Mouse (Mus musculus) testis, postnatal 14 days (tissue): ENCODE results near the gene Plin1.
A peak's percentile ranks its signal among the peaks of the same experiment; 100 is the strongest.

Source experiments
- DNase-seq: peaks from one replicate; pipeline ENCODE4 v3.0.0; 2021; ENCODE audit warnings: low spot score

Gene Plin1

GRCm38 (mm10) chr7:79736511-79736910 is 3.8 kb upstream of the Plin1 start:
- DNase-seq: no peak

DNA sequence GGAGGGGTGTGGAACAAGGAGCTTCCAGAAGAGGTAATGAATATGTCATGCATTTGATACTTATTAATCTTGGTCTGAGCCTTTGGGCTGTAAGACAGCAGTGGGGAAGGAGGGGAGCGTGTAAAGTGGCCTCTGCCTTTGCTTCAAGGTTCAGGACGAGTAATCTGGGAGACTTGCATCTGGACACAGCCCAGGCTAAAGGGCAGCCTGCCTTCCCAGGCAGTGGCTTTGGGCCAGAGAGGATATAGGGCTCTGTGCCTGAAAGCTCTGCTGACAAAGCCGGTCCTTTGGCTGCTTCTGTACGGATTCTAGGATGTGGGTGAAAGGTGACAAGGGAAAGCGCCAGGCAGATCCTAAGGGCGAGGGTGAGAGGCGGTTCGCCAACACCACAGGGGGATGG is 1.9 kb upstream of the Plin1 start:
- DNase-seq: peak; percentile 60

GRCm38 (mm10) chr7:79731438-79731837 is 1.3 kb downstream of the Plin1 start:
- DNase-seq: no peak

DNA sequence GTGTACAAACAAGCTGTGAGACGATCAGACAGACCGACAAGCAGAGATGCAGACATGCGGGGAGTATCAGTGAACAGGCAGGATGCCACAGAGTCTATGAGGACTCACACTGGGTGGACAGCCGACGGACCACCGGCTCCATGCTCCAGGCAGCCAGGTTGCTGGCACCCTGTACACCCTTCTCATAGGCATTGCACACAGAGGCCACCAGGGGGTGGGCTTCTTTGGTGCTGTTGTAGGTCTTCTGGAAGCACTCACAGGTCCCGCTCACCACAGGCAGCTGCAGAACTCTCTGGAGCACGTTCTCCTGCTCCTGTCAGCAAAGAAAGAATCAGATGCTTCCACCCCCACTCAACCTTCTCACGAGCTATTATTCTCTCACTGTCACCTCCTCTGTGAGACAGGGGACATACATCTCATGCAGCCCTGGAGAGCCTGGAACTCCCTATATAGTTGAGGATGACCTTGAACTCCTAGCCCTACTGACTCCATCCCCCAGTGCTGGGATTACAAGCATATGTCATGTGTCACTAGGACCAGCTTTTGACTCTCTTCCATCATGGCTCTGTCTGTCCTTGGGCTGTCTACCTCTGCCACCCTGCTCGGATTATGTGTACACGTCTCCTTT is 2.8 kb downstream of the Plin1 start:
- no peak for DNase-seq

DNA sequence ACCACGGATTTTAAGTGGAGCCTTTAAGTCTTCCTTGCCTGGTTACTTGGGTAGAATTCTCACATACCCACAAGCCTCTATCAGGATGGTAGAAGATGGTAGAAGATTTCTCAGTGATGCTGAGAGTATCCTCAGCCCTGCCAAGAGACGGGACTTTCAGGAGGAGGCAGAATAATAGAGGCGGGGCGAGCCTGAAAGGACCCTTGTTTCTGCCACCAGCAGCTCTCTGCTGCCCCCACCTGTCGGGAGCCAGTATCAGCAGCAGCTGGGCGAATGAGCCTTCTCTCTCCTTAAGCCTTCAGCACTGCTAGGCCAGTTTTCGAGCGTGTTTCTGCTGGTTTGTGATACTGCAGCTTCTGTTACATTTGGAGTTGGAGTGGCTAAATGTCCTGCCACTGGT is 3.5 kb downstream of the Plin1 start:
- DNase-seq: peak; percentile 58

DNA sequence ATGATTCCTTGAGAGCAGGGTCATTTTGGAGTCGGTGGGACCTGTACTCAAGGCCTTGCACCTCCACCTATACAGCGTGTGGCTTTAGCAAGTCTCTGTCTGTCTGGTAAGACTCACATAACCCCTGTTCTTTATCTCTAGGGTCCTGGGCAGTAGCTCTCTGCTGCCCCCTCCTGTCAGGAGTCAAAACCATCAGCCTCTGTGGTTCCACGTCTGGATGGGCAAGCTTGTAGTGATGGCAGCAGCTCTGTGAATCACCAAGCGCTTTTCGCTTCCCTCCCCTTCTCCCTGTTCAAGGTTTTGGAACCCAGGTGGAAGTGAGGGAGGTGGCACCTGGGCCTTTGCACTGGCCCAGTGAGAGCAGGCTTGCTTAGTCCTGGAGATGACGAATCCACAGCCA is 4.5 kb downstream of the Plin1 start:
- DNase-seq: no peak

DNA sequence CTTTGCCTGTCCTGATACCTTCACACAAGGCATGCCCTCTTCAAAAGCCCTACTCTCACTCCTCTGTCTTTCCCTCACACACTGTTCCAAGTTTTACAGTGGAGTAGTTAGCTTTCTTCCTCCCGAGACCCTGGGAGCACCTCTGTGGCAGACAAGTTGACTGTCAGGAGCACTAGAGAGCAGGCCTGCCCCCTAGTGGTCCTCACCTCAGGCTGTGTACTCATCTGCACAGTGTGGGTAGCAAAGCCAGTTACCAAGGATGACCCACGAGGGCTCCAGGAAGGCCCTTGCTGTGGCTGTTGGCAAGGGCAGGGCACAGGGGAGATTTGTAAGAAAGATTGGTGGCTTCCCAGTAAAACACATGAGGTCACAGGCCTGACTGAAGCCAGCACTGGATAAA is 5.6 kb downstream of the Plin1 start:
- no peak for DNase-seq

GRCm38 (mm10) chr7:79721386-79721977 is 11.2 kb downstream of the Plin1 start:
- DNase-seq: peak; percentile 46

GRCm38 (mm10) chr7:79715187-79715981 is 17.3 kb downstream of the Plin1 start, which contains the start of gene Kif7:
Gene Kif7, minus strand, starts transcription at chr7:79715720.
- DNase-seq: peak; percentile 85

DNA sequence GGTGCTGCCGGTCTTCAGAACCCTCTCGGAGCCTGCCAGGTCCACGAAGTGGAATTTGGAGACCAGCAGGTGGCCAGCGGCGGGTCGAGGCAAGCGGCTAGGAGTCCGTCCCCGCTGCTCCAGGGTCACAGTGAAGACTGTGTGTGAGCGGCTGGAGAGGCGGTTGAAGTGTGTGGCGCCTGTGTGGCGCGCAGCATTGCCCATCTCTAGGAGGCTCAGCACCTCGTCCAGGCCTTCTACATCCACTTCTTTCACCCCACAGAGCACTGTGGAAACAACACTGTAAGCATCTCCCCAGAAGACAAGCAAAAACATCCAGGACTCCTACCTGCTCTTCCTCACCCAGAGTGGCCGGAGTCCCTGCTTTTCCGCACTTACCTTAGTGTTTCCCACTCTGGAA is 21.9 kb downstream of the Plin1 start:
- DNase-seq: no peak

GRCm38 (mm10) chr7:79710130-79710607 is 22.5 kb downstream of the Plin1 start:
- peak; percentile 57 for DNase-seq

GRCm38 (mm10) chr7:79705210-79705609 is 27.5 kb downstream of the Plin1 start:
- DNase-seq: no peak

- DNase-seq: no peak
Measured at GRCm38 (mm10) chr7:79702755-79703154, 29.9 kb downstream of the Plin1 start.

- DNase-seq: no peak
Measured at GRCm38 (mm10) chr7:79696495-79696894, 36.2 kb downstream of the Plin1 start.

DNA sequence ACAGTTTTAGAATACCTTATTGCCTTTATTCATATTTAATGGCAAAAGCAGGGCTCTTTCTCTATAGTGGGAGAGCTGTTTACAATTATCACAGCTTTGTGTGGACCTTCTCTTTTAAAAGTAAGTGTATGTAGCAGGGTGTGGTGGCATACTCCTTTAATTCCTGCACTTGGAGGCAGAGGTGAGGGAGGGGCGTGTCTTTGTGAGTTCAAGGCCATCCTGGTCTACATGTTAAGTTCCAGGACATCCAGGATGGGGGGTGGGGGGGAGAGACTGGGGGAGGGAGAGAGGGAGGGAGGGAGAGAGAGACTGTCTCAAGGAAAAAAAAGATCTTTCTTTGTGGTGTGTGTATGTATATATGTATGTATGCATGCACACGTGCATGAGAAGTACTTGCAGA is 52.5 kb downstream of the Plin1 start:
- no peak for DNase-seq

DNA sequence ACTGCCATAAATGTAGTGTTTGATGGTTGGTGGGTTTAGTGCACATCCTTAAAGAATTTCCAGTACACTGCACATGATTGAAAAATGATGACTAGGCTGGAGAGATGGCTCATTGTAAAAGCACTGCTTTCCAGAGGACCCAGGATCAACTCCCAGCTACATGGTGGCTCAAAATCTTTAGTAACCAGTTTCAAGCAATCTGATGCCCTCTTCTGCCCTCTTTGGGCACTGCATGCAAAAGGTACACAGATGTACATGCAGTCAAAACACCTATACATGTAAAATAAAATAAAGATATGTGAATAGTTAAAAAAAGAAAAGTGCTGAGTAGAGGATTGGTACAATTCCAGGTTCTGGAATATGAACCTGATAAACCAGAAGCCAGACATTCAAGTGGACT is 53.5 kb downstream of the Plin1 start:
- DNase-seq: no peak

DNA sequence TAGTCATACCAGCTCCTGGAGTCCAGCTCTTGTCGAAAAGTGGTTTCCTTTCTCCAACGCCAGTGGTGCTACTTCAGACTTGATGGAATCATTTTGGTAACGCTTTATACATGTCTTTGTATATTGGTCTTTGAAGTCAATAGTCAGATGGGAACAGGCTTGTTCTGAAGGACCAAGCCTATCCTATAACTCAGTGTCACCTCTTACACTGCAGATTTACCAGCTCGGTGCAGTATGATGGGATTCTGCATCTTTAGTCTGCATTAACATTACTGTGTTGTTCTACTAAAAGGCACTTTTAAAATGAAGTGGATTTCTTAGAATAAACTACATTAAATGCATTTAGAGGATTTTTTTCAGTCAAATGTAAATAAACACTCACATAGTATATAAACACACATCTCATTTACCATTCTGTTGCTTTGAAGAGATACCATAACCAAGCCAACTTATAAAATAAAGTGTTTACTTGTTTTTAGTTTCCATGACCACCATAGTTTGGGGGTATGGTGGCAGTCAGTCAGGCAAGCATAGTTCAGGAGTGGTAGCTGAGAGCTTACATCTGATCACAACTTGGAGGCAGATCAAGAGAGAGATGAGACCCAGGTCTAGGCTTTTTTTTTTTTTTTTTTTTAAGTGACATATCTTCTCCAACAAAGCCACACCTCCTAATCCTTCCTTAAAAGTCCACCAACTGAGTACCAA is 61.7 kb downstream of the Plin1 start:
- no peak for DNase-seq
